Mouse (Mus musculus) T-helper 17 cell (primary cell): ENCODE measurements at regions not wholly inside any gene's neighbourhood (a gene's known extent, or its start where the extent isn't known, plus 50 kb on each side); places are given as distances from the start of the nearest gene placed in this dataset.

Experiments
- in situ Hi-C, 2 experiments: fragments of 300-600 bp; cut with MboI, MseI; formaldehyde crosslinking; loops; 1 replicate in 1 of 2; 2 replicates in 1 of 2; pipeline ENCODE4 v1.15.1; 2025; ENCODE audit warnings: high pct_unique_total_duplicates in 2 of 2

GRCm38 (mm10) chr9:5822234-5822633 lies 346.1 kb upstream of the Pdgfd start:
- in situ Hi-C loops: no loop called here

DNA sequence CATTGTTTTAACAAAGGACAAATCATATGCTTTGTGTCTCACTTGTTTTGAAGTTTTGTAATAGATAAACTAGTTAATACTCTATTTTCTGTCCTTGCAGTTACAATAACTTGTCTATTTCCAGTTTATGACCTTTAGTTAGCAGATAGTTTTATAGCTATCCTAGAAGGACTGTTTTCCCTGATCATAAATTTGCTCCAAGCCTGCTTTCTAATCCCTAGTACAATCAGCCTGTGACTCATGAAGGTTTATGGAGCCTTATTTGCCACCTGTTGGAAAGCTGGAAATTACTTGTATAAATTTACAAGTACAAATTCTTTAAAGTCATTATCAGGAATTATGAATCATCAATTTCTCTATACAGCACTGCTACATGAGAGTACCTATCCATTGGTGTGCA lies 339.5 kb upstream of the Pdgfd start:
- in situ Hi-C loops: no loop called here

DNA sequence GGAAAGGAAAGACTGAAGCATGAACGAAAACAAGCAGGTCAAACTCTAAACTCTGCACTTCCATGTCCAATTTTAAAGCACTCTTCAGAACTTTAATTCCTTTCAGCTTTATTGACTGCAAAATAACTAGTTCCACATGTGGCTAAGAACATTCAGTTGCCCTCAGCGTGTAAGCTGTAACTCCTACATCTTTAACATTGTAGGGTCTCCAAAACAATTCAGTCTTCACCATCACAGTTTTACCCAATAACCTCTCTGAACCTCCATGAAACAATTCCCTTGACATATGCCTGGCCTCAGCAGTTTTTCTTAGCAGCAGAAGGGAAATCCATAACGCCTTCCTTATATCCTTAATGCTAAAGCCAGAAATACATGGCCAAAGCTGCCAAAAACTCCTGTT lies 326.0 kb upstream of the Pdgfd start:
- in situ Hi-C loops: no loop called here

DNA sequence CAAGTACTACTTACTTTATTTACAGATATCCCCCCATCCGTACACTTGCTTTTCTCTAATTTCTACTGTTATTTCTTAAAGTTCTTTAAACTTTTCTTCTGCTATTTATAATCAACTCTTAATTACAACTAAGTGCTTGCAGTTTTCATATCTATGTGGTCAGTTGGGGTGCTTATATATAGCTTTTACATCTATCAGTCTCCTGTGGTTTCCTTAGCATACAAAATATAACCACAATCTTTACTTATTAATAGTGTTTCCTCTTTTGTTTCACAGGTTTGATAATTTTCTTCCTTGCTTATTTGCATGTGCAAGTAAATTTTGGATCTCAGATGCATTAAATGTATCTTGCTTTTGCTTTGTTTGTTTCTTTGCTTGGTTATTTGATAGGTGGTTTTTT lies 288.7 kb upstream of the Pdgfd start:
- in situ Hi-C loops: loop anchor here in 1 of 2 experiments (10.0 kb wide), 1 partner anchor 475 kb away; no protein-coding TSS in a partner anchor

GRCm38 (mm10) chr9:5922526-5922925 lies 245.9 kb upstream of the Pdgfd start:
- in situ Hi-C loops: no loop called here

DNA sequence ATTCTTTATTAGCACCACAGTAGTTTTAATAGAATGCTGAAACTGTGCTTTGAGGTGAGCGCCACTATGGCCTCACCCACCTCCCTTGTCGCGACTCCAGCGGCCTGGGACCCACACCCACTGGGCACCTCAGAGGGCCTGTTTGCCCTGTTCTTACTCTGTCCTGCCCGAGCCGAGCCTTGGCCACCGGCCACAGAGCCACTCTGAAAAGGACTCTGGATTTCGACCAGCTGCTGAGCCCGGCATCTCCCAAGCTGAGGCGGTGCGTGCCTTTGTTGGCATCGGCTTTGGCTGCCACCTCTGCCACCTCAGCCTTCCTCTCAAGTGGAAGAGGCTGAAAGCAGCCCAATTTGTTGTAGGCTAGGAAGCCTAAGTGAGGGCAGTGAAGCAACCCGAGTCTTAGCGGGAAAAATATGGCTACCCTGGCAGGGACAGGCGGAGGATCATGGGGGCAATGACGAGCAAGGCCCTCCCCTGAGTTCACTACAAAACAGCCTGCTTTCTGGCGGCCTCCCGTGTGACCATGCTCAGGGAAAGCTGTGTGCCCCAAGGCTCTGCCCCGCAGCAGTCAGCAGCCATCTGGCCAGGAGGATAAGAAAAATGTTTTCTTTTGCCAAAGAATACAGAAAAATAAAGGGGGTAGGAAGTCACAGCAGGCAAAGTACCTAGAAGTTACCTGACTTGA lies 240.1 kb upstream of the Pdgfd start:
- in situ Hi-C loops: no loop called here

DNA sequence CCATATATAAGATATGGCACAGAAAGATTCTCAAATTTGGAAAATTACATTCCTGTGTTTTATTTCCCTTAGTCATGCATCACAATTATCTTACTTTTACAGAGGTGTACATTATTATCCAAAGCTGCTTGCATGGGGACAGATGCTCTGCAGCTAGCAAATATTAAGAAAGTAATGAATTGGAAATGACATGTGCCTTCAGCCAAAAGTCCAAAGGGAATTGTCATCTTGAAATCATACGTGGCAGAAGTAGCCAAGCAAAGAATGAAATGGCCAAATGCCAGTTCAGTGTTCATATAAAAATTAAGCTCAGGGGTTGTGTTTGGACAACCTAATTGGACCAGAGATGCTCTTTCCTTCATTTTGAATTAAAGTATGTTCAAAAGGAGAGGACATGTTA lies 196.1 kb upstream of the Pdgfd start:
- in situ Hi-C loops: no loop called here
